Mouse (Mus musculus) liver, embryonic 14.5 days (tissue): ENCODE data around the gene Eno2. TPM values are rescaled to one million over a fixed set of nuclear protein-coding genes. Genes with fewer than 3 reads are reported as not detected.

Experiments used
- ATAC-seq: fragments of 200-750 bp; cut with Nextera tagmentation; 2 replicates; pipeline ENCODE4 v1.8.0; 2017; ENCODE audit warnings: moderate number of reproducible peaks, mild to moderate bottlenecking, moderate library complexity; ENCODE audit not compliant: insufficient read depth
- DNase-seq, 3 experiments: peaks; one replicate each; pipeline ENCODE4 v3.0.0-alpha.2; 2012 to 2013; ENCODE audit warnings: low read depth in 3 of 3, low spot score in 3 of 3
- H3K27ac ChIP-seq: fragments of 300-500 bp; sonication (generic); 2 replicates; pipeline ENCODE4 v1.5.1; 2014; ENCODE audit warnings: moderate library complexity, mild to moderate bottlenecking, control low read depth, inconsistent platforms
- H3K27me3 ChIP-seq: fragments of 300-500 bp; sonication (generic); 2 replicates; pipeline ENCODE4 v1.6.1; 2014; ENCODE audit warnings: mild to moderate bottlenecking, low read length, moderate library complexity; ENCODE audit not compliant: control insufficient read depth, insufficient read depth
- H3K36me3 ChIP-seq: fragments of 300-500 bp; sonication (generic); replicated peaks from 2 replicates; pipeline ENCODE4 v1.6.1; 2014; ENCODE audit warnings: low read depth; ENCODE audit not compliant: control insufficient read depth, insufficient read depth
- H3K4me1 ChIP-seq, 2 experiments: fragments of 200-500 bp in 1 of 2; fragments of 300-500 bp in 1 of 2; sonication (generic) in 1 of 2; replicated peaks; 2 replicates each; pipeline ENCODE4 v1.6.1; 2012 to 2014; ENCODE audit warnings: antibody characterized with exemption in 1 of 2, inconsistent platforms in 1 of 2, low read length in 1 of 2; ENCODE audit not compliant: control insufficient read depth in 2 of 2, insufficient read depth in 2 of 2
- H3K4me2 ChIP-seq: fragments of 300-500 bp; sonication (generic); 2 replicates; pipeline ENCODE4 v1.6.1; 2014; ENCODE audit warnings: low read depth, mild to moderate bottlenecking, control low read depth, moderate library complexity
- H3K4me3 ChIP-seq, 2 experiments: fragments of 200-500 bp in 1 of 2; fragments of 300-500 bp in 1 of 2; sonication (generic) in 1 of 2; 2 replicates each; pipeline ENCODE4 v1.5.1; 2012 to 2014; ENCODE audit warnings: low read depth in 2 of 2, low read length in 2 of 2, mild to moderate bottlenecking in 2 of 2, control low read depth in 1 of 2, inconsistent platforms in 1 of 2, moderate library complexity in 1 of 2; ENCODE audit not compliant: insufficient read depth in 1 of 2
- H3K9ac ChIP-seq: fragments of 300-500 bp; sonication (generic); replicated peaks from 2 replicates; pipeline ENCODE4 v1.6.1; 2014; ENCODE audit warnings: mild to moderate bottlenecking, control low read depth, moderate library complexity
- H3K9me3 ChIP-seq: fragments of 300-500 bp; sonication (generic); 2 replicates; pipeline ENCODE4 v1.6.1; 2016; ENCODE audit warnings: low read length, mixed read lengths; ENCODE audit not compliant: control insufficient read depth
- CTCF ChIP-seq: IDR thresholded peaks from 2 replicates; pipeline ENCODE4 v1.5.1; 2016; ENCODE audit warnings: antibody characterized with exemption, low read depth, control low read depth
- EP300 ChIP-seq: IDR thresholded peaks from 2 replicates; pipeline ENCODE4 v1.6.1; 2016; ENCODE audit warnings: antibody characterized with exemption, low read depth
- WGBS: fragments of 180-500 bp; shearing (Covaris S2); extraction: QIAGEN DNeasy Blood & Tissue Kit; methylation state at CpG from one replicate; pipeline ENCODE4 v1.1.7; 2014; ENCODE audit not compliant: insufficient replicate concordance; 5-methylcytosine and 5-hydroxymethylcytosine counted together
- polyA plus RNA-seq, 2 experiments: library from polyadenylated mRNA; depleted of rRNA in 1 of 2; stranded (reverse) in 1 of 2; unstranded in 1 of 2; fragments of >200 nt; fragmentation: Nextera tagmentation in 1 of 2; extraction: Ambion mirVana in 1 of 2; gene quantifications; 2 replicates each; pipeline versions ENCODE4 v1.2.1 to v1.2.3; 2012 to 2014

Gene Eno2
- polyA plus RNA-seq, 2 experiments = 0.50 TPM; not detected in 1

- H3K4me3 ChIP-seq = no peak overlapping the region
- ATAC-seq (0 out of 2 replicates have a peak, but pooled peaks have one; percentile 36), DNase-seq (no peak)
- no peak overlapping the region for H3K9ac ChIP-seq
- no peaks in the 10 kb centered on the region for H3K36me3 ChIP-seq
- no peak overlapping the region for H3K27ac ChIP-seq
- peaks cover 0 to 8% of the 10 kb centered on the region in 2 experiments; a peak in 2 of 4 replicates for H3K4me1 ChIP-seq
- WGBS = 23% methylated on average over 19 of the region's 19 CpGs
- TF ChIP-seq CTCF (no peak), EP300 (no peak)
- H3K9me3 ChIP-seq = no peaks in the 10 kb centered on the region
- H3K4me2 ChIP-seq = peak overlapping the region; percentile 52
- peaks cover 30% of the 10 kb centered on the region for H3K27me3 ChIP-seq
Observed at GRCm38 (mm10) chr6:124767920-124768703, 1.4 kb downstream of the Eno2 start.

DNA sequence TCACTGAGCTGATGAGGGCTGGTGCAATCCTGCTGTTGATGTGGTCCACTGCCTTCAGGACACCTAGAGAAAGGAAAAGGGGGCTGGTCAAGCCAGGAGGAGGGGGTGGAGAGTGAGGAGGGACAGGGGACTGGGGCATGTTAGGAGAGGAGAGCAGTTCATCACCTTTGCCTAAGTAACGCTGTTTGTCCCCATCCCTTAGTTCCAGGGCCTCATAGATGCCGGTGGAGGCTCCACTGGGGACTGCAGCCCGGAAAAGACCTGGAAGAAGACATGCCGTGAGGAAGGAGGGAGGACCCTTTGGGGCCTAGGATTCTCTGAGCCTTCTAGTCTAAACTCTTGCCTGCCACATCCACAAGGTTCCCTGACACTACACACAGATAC is 1.9 kb downstream of the Eno2 start:
- TF ChIP-seq CTCF (no peak), EP300 (no peak)
- Histone ChIP-seq H3K27ac (no peak overlapping the region), H3K27me3 (peaks cover 30% of the 10 kb centered on the region), H3K9me3 (no peaks in the 10 kb centered on the region), H3K4me2 (no peak overlapping the region), H3K36me3 (no peaks in the 10 kb centered on the region), H3K4me1 (peaks cover 0 to 8% of the 10 kb centered on the region in 2 experiments; a peak in 2 of 4 replicates), H3K9ac (no peak overlapping the region), H3K4me3 (no peak overlapping the region)
- ATAC-seq (no peak), DNase-seq (no peak)
- WGBS = 68% methylated on average over 4 of the region's 4 CpGs

DNA sequence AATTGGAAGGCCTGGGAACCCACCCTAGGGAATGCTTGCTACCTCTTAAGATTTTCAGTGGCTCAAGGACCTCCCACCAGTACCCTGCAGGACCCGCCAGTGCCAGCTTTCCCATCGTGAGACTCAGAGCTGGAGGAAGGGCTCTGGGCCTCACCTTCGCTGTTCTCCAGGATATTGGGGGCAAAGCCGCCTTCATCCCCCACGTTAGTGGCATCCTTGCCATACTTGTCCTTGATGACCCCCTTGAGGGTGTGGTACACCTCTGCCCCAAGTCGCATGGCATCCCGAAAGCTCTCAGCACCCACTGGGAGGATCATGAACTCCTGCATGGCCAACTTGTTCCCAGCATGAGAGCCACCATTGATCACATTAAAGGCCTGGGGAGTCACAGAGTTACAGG is 3.5 kb downstream of the Eno2 start:
- H3K4me3 ChIP-seq = no peak overlapping the region
- no peak overlapping the region for H3K4me2 ChIP-seq
- no peak overlapping the region for H3K27ac ChIP-seq
- no peak for ATAC-seq
- H3K9me3 ChIP-seq = no peaks in the 10 kb centered on the region
- no peak for DNase-seq
- TF ChIP-seq CTCF = no peak
- TF ChIP-seq EP300 = no peak
- H3K36me3 ChIP-seq = no peaks in the 10 kb centered on the region
- H3K4me1 ChIP-seq = peaks cover 0 to 8% of the 10 kb centered on the region in 2 experiments; a peak in 2 of 4 replicates
- H3K9ac ChIP-seq = no peak overlapping the region
- H3K27me3 ChIP-seq = peaks cover 30% of the 10 kb centered on the region
- 65% methylated on average over 7 of the region's 7 CpGs for WGBS

DNA sequence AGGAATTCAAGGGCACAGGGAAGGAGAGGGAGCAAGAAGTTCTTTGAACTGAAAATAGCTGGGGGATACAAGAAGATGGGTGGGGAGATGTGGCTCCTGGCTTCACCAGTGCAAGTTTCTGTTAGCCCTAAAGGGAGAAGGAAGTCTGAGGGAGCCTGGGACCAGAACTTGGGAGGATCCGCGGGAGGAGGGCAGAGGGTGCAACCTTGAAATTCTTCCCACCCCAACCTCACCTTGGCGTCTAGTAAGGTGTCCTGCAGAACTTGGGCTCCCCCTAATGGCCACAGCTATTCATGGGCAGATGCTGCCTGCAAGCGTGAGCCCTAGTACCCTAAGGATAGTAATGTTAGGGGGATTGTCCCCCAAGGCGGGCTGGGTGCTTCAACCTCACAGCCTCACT is 10.2 kb downstream of the Eno2 start:
- TF ChIP-seq EP300 (no peak), CTCF (peak; percentile 96)
- ATAC-seq = no peak
- H3K4me1 ChIP-seq = peaks cover 0 to 2% of the 10 kb centered on the region in 2 experiments; a peak in 2 of 4 replicates
- no peak overlapping the region for H3K4me3 ChIP-seq
- 0% methylated on average over 5 of the region's 5 CpGs for WGBS
- H3K4me2 ChIP-seq = peak overlapping the region; percentile 8; the same call in 1 of the 2 replicates
- no peak overlapping the region for H3K27ac ChIP-seq
- no peak overlapping the region for H3K9ac ChIP-seq
- DNase-seq = peak; percentile 59 to 62 (median 61)
- no peaks in the 10 kb centered on the region for H3K9me3 ChIP-seq
- no peaks in the 10 kb centered on the region for H3K36me3 ChIP-seq
- H3K27me3 ChIP-seq = peaks cover 37% of the 10 kb centered on the region

DNA sequence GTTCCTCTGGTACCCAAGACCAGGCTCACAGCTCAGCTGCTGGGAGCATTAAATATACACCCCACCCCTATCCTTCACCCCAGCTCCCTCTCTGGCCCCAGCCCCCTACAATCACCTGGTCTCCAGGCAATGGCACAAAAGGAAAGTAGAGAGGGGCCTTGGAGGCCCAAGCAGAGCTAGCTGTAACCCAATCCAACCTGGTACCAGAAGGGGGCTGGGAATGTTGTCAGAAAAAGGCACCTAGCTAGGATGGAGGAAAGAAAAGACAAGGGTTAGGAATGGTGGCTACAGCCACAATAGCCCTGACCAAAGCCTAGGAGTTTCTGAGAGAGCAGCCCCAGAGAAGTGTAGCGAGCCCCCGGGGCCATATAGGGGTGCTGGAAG is 10.6 kb downstream of the Eno2 start:
- Histone ChIP-seq H3K9me3 (no peaks in the 10 kb centered on the region), H3K4me2 (peak overlapping the region; percentile 8; the same call in 1 of the 2 replicates), H3K9ac (no peak overlapping the region), H3K27me3 (peaks cover 37% of the 10 kb centered on the region), H3K4me1 (peaks cover 0 to 3% of the 10 kb centered on the region in 2 experiments; a peak in 2 of 4 replicates), H3K36me3 (no peaks in the 10 kb centered on the region), H3K4me3 (no peak overlapping the region), H3K27ac (no peak overlapping the region)
- ATAC-seq (no peak), DNase-seq (no peak)
- 32% methylated on average over 2 of the region's 2 CpGs for WGBS
- no peak for TF ChIP-seq EP300
